Mouse (Mus musculus): ENCODE data around the gene Ski. TPM values are rescaled to one million over a fixed set of nuclear protein-coding genes. Genes with fewer than 3 reads are reported as not detected.

Gene Ski
- 59.8 TPM for polyA plus RNA-seq (2021)

DNA sequence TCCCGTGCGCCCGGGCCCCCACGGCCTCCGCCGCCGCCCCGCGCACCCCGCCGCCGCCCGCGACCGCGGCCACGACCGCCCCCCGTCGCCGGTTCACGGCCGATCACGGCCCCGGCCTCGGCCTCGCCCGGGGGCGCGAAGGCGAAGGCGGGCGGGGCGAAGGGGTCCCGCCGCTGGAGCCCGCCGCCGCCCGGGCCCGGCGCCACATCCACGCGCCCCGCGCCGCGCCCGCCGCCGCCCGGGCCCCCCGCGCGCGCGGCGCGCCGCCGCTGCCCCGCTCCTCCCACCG, at the start of gene Ski:
Ski (minus strand) TSS at position 41 of the 289 bp plus-strand sequence.
- no peak for ATAC-seq
- TF ChIP-seq CTCF (IDR thresholded peaks at IDR 0.05), result no peak
- ChIA-PET POLR2A (interaction anchor here (2.0 to 4.9 kb wide), 3 partner anchors 13 to 27 kb away, joined by 12 to 28 read pairs (median 27); partner anchors contain the start of gene Faap20), CTCF (interaction anchor here (1.1 to 3.7 kb wide), 4 partner anchors 11 to 129 kb away, joined by 3 to 19 read pairs (median 8); partner anchors contain the start of gene Faap20)
- no peak for DNase-seq (ENCODE audit: low read depth, low spot score)
- H3K27me3 ChIP-seq, result no peaks in the 10 kb centered on the region
- in situ Hi-C loops (cut with MboI; ENCODE audit: low pct_unique_long_range_greater_than_20kb), result no loop called here

DNA sequence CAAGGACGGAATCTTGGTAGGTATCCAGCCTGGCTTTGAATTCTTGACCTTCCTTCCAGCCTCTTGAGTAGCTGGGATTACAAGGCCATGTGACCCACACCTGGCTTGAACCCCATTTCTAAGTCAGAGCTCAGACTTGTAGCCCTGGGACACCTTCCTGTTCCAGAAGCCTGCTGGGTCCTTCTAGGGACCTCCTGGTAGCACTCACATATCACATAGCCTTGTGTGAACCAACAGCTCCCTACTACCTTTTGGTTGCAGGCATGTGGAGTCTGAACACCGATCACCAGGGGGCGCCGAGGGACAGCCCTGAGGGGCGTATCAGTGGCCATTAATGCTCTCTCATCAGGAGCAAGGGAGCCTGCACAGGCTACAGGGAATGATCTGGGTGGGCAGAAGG, 46.0 kb upstream of the Ski start:
- DNase-seq (ENCODE audit: low read depth, low spot score) (no peak), ATAC-seq (no peak)
- CTCF ChIA-PET, result interaction anchor here (0.9 to 1.4 kb wide), 2 partner anchors 41 to 43 kb away, joined by 3 to 4 read pairs; no protein-coding TSS in a partner anchor
- POLR2A ChIA-PET, result no interaction called here
- no peaks in the 10 kb centered on the region for H3K27me3 ChIP-seq
- in situ Hi-C loops (cut with MboI; ENCODE audit: low pct_unique_long_range_greater_than_20kb), result loop anchor here (5.0 kb wide), 1 partner anchor 39 kb away; no protein-coding TSS in a partner anchor
- TF ChIP-seq CTCF (IDR thresholded peaks at IDR 0.05), result no peak

DNA sequence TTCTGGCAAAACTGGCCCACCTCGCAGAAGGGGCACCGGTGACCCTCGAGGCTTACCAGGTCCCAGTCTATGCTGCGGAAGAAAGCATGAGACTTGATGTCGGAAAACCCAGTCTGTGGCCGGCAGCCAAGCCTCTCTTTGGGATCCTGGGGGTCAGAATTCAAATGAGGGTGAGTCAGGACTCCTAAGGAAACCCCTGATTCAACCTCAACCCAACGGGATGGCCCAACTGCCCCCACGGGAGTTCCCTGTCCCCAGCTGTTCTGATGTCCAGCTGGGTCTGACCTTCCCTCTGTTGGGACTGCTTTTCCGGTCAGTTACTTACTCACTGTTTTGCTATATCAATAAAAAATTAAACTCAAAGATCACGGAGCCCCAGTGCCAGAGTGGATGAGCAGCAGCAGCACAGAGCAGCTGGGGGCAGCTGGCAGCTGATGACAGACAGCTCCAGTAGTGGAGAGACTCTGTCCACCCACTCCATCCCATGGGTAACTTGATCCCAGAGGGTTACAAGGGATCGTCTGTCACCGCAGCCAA, 45.3 kb upstream of the Ski start:
- TF ChIP-seq CTCF (IDR thresholded peaks at IDR 0.05), result no peak
- ATAC-seq (no peak), DNase-seq (ENCODE audit: low read depth, low spot score) (no peak)
- no peaks in the 10 kb centered on the region for H3K27me3 ChIP-seq
- ChIA-PET POLR2A (no interaction called here), CTCF (interaction anchor here (0.9 to 1.4 kb wide), 2 partner anchors 41 to 44 kb away, joined by 3 to 4 read pairs; no protein-coding TSS in a partner anchor)
- in situ Hi-C loops (cut with MboI; ENCODE audit: low pct_unique_long_range_greater_than_20kb), result loop anchor here (5.0 kb wide), 1 partner anchor 40 kb away; no protein-coding TSS in a partner anchor

DNA sequence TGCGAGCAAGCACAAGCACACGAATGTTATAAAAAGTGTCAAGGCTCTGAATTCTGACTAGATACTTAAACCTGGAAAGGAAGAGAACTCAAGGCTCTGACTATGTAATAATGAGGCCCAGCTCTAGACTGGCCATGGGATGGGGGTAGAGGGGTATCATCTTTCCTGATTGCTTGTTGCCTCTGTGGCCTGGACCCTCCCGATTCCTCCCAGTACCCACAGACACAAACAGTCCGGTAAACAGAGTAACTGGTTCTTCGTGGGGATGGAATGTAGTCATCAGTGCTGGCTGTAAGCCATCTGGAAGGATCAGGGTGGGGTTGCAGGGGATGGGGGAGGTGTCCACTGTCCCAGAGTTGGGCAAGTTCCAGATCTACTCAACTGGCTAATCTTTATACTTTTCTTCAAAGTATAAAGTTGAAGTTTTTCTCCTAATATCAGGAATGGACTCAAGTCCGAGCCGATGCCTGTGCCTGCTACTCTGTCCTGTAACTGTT, 44.7 kb upstream of the Ski start:
- CTCF ChIA-PET, result interaction anchor here (0.8 to 1.4 kb wide), 3 partner anchors 11 to 173 kb away, joined by 3 to 4 read pairs (median 3); no protein-coding TSS in a partner anchor
- in situ Hi-C loops (cut with MboI; ENCODE audit: low pct_unique_long_range_greater_than_20kb), result loop anchor here (5.0 kb wide), 1 partner anchor 40 kb away; no protein-coding TSS in a partner anchor
- DNase-seq (ENCODE audit: low read depth, low spot score) (no peak), ATAC-seq (no peak)
- H3K27me3 ChIP-seq, result no peaks in the 10 kb centered on the region
- POLR2A ChIA-PET, result no interaction called here
- no peak for TF ChIP-seq CTCF (IDR thresholded peaks at IDR 0.05)

DNA sequence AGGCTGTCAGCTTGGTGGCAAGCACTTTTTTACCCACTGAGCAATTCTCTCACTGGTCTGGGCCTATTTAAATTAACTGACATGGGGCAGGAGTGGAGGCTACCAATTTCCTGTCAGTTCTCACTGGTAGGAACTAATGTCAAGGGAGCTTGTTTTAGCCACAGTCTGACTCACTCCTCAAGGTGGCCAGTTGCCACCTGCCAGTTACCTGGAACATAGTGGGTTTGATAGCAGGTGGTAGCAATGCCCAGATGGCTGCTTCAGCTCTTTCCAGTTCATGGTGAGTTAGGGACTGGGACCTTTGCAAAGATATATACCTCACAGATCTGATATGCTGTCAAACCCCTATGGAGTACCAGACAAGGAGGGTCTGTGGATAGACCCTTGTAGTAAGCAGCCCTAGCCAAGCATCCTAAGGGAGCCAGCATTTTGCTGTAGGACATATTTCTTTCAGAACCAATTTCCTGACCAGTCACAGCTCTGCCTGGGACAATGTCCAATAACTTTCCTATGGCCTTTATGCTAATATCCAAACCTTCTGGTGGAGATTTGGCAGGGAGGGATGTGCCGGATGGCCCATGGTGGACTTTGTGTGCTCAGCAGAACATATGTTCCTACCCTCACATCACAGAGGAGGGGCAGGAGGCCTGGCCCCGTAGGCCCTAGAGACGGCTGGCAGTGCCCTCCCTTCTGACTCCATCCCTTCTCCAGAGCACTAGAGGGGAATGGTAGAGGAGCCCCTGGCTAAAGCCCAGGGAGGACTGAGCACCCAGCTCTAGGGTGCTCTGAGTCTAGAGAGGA, 42.3 kb upstream of the Ski start:
- no peak for ATAC-seq
- H3K27me3 ChIP-seq, result no peaks in the 10 kb centered on the region
- ChIA-PET POLR2A (no interaction called here), CTCF (no interaction called here)
- DNase-seq (ENCODE audit: low read depth, low spot score), result no peak
- in situ Hi-C loops (cut with MboI; ENCODE audit: low pct_unique_long_range_greater_than_20kb), result loop anchor here (5.0 kb wide), 1 partner anchor 43 kb away; no protein-coding TSS in a partner anchor
- TF ChIP-seq CTCF (IDR thresholded peaks at IDR 0.05), result no peak

DNA sequence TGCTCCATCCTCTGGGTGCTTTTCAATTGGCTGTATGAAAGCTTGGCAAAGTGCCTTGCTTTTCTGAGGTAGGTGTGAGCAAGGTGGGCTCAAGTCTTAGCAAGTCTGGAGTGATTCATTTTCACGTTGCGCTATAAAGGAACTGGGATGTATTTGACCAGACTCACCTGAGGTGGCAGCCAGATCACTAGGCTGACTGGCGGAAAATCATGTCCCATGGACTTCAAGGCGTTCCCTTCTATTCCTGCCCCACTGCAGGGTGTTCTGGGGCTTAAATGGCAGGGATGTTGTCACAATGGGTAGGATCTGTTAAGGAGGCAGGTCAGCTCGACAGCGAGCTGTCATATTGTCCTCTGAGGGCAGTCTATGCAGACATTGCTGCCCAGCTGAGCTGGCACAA, 29.9 kb upstream of the Ski start:
- DNase-seq (ENCODE audit: low read depth, low spot score), result no peak
- ChIA-PET POLR2A (no interaction called here), CTCF (interaction anchor here (4.3 kb wide), 1 partner anchor 158 kb away, joined by 50 read pairs; no protein-coding TSS in a partner anchor)
- TF ChIP-seq CTCF (IDR thresholded peaks at IDR 0.05), result no peak
- ATAC-seq, result no peak
- in situ Hi-C loops (cut with MboI; ENCODE audit: low pct_unique_long_range_greater_than_20kb), result no loop called here
- H3K27me3 ChIP-seq, result no peaks in the 10 kb centered on the region

DNA sequence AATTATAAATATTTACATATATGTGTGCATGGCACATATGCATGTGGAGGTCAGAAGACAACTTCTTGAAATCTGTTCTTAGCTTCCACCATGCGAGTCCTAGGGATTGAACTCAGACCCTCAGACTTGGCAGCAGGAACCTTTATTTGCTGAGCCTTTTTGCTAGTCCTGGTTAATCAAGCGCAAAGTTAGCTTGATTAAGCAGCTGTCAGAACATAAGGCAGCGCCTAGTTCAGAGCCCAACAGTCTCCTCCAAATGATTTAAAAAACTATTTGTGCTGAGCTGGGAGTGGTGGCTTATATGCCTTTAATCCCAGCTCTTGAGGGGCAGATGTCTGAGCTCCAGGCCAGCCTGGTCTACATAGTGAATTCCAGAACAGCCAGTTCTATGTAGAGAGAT, 28.8 kb upstream of the Ski start:
- in situ Hi-C loops (cut with MboI; ENCODE audit: low pct_unique_long_range_greater_than_20kb), result no loop called here
- CTCF ChIA-PET, result interaction anchor here (1.0 to 4.3 kb wide), 3 partner anchors 30 to 157 kb away, joined by 3 to 50 read pairs (median 4); no protein-coding TSS in a partner anchor
- no peak for DNase-seq (ENCODE audit: low read depth, low spot score)

DNA sequence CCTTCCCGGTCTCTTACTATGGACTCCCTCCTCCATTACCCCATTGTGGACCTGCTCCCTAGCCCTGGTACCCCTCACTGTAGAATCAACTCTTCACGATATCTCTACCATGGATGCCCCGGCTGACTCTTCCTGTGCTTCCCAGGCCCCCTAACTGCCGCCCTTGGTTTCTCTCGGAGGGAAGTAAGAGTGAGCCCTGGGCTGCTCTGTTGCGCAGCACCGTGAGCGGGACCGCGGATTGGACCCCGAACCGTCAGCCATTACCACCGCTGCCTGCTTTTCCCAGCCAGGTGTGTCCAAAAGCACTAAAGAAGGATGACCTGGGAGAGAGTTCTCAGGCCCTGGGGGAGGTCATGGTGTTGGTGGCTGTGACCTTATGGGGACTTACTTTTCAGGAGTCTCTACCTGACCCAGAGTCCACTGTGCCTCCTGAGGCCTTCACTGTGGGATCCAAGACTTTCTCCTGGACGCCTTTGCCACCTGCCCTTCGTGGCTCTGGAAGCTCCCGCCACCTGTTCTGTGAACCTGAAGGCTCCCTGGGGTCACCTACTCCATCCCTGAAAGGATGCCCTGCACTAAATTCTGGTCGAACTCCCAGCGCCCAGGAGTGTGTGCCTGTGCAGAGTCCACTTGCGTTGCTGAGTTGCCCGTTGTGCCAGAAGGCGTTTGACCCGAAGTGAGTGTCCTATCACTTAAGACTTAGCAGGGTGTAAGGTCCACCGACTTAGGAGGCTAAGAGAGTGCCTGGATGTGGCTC, 28.1 kb upstream of the Ski start:
- no peak for DNase-seq (ENCODE audit: low read depth, low spot score)
- no peak for TF ChIP-seq CTCF (IDR thresholded peaks at IDR 0.05)
- in situ Hi-C loops (cut with MboI; ENCODE audit: low pct_unique_long_range_greater_than_20kb), result no loop called here
- ChIA-PET CTCF (interaction anchor here (1.0 to 4.3 kb wide), 6 partner anchors 26 to 156 kb away, joined by 3 to 50 read pairs (median 6); no protein-coding TSS in a partner anchor), POLR2A (interaction anchor here (2.5 kb wide), 1 partner anchor 29 kb away, joined by 28 read pairs; the partner anchor contains the start of gene Ski)
- no peaks in the 10 kb centered on the region for H3K27me3 ChIP-seq
- ATAC-seq, result no peak

More for the DNA sequence above, 28.8 kb upstream of the Ski start:
- POLR2A ChIA-PET, result no interaction called here
- H3K27me3 ChIP-seq, result no peaks in the 10 kb centered on the region
- no peak for TF ChIP-seq CTCF (IDR thresholded peaks at IDR 0.05)
- no peak for ATAC-seq

DNA sequence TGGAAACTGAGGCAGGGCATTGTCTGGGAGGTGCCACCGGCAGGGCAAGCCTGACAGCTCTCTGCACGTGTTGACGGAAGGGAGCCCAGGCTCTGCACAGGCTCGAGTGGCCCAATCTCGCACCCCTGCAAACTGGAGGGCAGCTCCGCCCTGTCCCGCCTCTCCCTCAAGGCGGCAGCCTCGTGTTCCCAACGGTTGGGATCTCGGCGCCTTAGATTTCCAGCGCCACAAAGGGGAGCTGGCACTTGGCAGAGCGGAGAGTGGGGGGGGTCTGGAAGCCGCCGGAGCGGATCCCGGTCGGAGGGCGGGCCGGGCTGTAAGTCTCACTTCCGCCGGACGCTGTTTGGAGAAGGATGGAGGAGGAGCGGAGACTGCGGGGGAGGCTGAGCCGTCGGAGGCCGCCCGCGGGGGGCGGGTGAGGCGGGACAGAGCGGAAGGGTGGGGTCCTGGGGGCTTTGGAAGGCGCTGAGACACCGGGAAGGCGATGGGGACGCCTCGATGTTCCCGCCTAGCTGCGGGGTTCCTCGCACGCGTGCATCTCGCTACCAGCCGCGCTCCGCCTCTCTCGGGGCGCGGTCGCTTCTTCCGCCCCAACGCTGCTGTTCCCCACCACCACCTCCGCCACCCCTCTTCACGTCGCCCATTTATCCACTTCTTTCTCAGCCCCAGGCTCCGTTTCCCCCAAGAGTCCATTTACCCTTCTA, 27.4 kb upstream of the Ski start, which contains the start of gene Faap20:
Faap20 (plus strand) TSS at position 155 of the 704 bp plus-strand sequence.
- in situ Hi-C loops (cut with MboI; ENCODE audit: low pct_unique_long_range_greater_than_20kb), result loop anchor here (5.0 to 25.0 kb wide), 2 partner anchors 152 to 362 kb away; partner anchors contain the start of gene Fam213b
- H3K27me3 ChIP-seq, result no peaks in the 10 kb centered on the region
- POLR2A ChIA-PET, result interaction anchor here (0.5 to 2.5 kb wide), 7 partner anchors 28 to 163 kb away, joined by 3 to 28 read pairs (median 3); partner anchors contain the start of genes Morn1, Rer1 and Ski
- CTCF ChIA-PET, result interaction anchor here (0.6 to 4.3 kb wide), 13 partner anchors 19 to 169 kb away, joined by 3 to 50 read pairs (median 4); no protein-coding TSS in a partner anchor
- TF ChIP-seq CTCF (IDR thresholded peaks at IDR 0.05), result no peak
- DNase-seq (ENCODE audit: low read depth, low spot score), result no peak
- ATAC-seq, result peak; percentile 77

Measured in Patski (cell line).